Mouse (Mus musculus): ENCODE measurements around the gene Retreg3. TPM values are rescaled to one million over a fixed set of nuclear protein-coding genes. Genes with fewer than 3 reads are reported as not detected.
A peak's percentile ranks its signal among the peaks of the same experiment; 100 is the strongest.

Gene Retreg3
- polyA plus RNA-seq, 1 experiment from 2014 or later, result 19.7 TPM

DNA sequence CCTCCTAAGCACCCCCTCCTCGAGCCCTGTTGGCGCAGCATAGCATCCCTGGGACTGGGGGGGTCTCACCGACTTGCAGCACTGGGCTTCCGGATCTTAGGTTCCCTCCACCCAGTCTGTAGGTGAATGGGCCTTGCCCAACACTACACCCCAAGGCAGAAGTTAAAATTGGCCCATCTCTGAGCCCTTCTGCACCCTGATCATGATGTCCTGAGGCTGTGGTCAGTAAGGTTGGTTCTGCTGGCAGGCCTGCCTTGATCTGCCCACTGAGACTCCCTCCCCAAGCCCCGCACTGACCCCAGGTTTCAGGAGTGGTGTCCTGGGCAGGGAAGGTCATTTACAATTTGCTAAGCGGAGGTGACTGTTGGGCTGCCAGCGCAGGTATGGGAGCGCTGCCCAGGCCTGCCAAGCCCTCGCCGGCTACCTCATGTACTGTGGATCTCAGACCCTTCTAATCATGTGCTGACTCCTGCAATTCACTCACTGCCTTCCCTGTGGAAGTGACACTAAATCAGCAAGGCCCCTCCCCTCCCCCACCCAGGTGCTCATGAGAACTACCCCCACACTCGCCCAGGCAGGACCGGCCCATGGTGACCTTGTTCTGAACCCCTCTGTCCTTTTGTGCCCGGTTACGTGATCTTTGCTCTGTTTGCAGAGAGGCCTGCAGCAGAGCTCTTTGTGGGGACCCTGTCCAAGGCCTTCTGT lies 56.6 kb downstream of the Retreg3 start:
- no peaks in the 10 kb centered on the region for H3K9me3 ChIP-seq
- peak; percentile 36 for DNase-seq (ENCODE audit: low spot score)
- H3K4me3 ChIP-seq, result peak overlapping the region; percentile 16
- H3K27me3 ChIP-seq (replicated peaks; ENCODE audit: low read depth, poor library complexity, severe bottlenecking), result peaks cover 6% of the 10 kb centered on the region
- 76% methylated on average over 14 of the region's 14 CpGs for WGBS
- peaks cover 49% of the 10 kb centered on the region for H3K36me3 ChIP-seq (replicated peaks)
- peaks cover 51% of the 10 kb centered on the region for H3K4me1 ChIP-seq
- peak overlapping the region; percentile 77 for H3K27ac ChIP-seq (replicated peaks)

DNA sequence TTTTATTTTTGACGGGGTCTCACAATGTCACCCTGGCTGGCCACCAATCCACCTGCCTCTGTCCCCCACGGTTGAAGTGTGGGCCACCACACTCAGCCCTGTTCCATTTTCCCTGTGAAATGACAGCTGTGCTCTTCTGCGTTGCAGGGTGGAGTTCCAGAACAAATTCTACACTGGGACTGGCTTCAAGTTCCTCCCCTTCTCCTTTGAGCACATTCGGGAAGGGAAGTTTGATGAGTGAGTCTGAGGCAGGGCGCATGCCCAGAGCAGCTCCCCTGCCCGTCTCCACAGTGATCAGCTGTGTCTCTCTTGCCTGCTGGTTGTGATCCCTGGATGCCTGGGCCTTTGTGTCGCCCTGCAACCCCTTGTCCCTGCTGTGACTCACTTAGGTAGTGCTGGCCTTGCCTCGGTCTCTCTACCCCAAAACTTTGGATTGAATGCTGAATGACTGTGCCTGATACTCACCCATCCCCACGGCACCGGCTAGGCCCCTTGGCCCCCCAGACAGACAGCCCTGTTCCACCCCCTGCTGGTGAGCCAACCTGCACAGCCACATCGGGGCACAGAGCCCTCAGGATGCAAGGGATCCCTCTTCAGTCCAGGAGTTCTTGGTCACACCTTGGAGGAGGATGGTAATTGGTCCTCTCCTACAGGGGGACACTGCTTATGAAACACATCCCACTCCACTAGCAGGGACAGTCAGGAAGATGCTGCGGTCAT lies 57.4 kb downstream of the Retreg3 start:
- no peaks in the 10 kb centered on the region for H3K27me3 ChIP-seq (replicated peaks; ENCODE audit: low read depth, poor library complexity, severe bottlenecking)
- H3K4me3 ChIP-seq, result no peak overlapping the region
- 76% methylated on average over 12 of the region's 12 CpGs for WGBS
- peak overlapping the region; percentile 77; the same call in 1 of the 2 replicates for H3K27ac ChIP-seq (replicated peaks)
- peaks cover 51% of the 10 kb centered on the region for H3K4me1 ChIP-seq
- H3K9me3 ChIP-seq, result no peaks in the 10 kb centered on the region
- DNase-seq (ENCODE audit: low spot score), result no peak
- peaks cover 53% of the 10 kb centered on the region for H3K36me3 ChIP-seq (replicated peaks)

DNA sequence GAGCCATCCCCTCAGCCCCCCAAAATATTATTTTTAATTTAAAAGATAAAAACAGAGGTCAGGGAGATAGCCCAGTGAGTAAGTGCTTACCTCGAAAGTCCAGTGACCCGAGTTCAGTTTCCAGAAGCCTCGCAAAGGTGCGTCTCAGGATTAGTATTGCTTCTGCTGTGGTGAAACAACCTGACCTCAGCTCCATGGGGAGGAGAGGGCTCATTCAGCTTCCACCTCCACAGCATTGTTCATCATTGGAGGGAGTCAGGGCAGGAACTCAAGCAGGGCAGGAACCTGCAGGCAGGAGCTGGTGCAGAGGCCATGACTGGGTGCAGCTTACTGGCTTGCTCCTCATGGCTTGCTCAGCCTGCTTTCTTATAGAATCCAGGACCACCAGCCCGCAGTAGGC lies 58.6 kb downstream of the Retreg3 start:
- peaks cover 65% of the 10 kb centered on the region for H3K36me3 ChIP-seq (replicated peaks)
- H3K27ac ChIP-seq (replicated peaks), result no peak overlapping the region; the same call in 1 of the 2 replicates
- H3K9me3 ChIP-seq, result no peaks in the 10 kb centered on the region
- no peak overlapping the region for H3K4me3 ChIP-seq
- DNase-seq (ENCODE audit: low spot score), result no peak
- whole genome bisulfite sequencing, result 84% methylated on average over 5 of the region's 5 CpGs
- no peaks in the 10 kb centered on the region for H3K27me3 ChIP-seq (replicated peaks; ENCODE audit: low read depth, poor library complexity, severe bottlenecking)
- peaks cover 43% of the 10 kb centered on the region for H3K4me1 ChIP-seq

DNA sequence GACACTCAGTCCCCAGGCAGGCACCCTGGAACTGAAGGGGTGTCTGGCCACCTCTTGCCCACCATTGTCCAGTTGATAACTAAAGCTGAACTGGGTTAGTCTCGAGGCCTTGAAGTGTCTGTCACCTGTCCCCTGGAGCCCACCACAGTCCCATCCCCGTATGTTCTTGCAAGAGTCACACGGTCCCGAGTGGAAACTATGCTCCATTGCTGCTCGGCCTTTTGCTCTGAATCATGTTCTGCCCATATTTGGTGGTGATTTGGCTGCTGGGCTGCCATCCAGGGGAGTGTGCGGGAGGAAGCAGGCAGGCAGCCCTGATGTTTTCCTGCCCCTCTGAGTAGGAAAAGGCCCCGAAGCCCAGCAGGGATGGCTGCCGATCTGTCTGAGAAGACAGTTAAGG lies 59.6 kb downstream of the Retreg3 start:
- H3K27ac ChIP-seq (replicated peaks), result peak overlapping the region; percentile 51
- peaks cover 43% of the 10 kb centered on the region for H3K4me1 ChIP-seq
- H3K36me3 ChIP-seq (replicated peaks), result peaks cover 75% of the 10 kb centered on the region
- no peaks in the 10 kb centered on the region for H3K9me3 ChIP-seq
- H3K4me3 ChIP-seq, result 0 out of 2 replicates have a peak overlapping the region, but pooled peaks have one; percentile 3
- no peaks in the 10 kb centered on the region for H3K27me3 ChIP-seq (replicated peaks; ENCODE audit: low read depth, poor library complexity, severe bottlenecking)
- 78% methylated on average over 8 of the region's 8 CpGs for WGBS
- DNase-seq (ENCODE audit: low spot score), result no peak

DNA sequence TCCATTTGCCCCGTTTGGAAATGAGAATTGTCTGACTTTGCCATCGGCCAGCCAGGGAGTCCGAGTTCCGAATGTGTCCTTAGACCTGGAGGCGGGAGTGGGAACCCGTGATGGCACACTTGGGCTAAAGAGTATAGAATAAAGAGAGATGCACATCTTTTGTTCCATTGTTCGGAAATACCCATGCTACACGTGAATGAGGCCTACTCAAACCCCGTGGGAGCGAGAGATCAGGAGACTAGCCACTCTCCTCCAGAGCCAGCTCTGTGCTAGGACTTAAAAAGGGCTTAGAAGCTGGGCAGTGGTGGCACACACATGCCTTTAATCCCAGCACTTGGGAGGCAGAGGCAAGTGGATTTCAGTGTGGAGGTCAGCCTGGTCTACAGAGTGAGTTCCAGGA lies 60.2 kb downstream of the Retreg3 start:
- Histone ChIP-seq H3K4me3 (no peak overlapping the region), H3K4me1 (peaks cover 43% of the 10 kb centered on the region), H3K9me3 (no peaks in the 10 kb centered on the region), H3K27me3 (replicated peaks; ENCODE audit: low read depth, poor library complexity, severe bottlenecking) (no peaks in the 10 kb centered on the region), H3K36me3 (replicated peaks) (peaks cover 78% of the 10 kb centered on the region), H3K27ac (replicated peaks) (peak overlapping the region; percentile 51; the same call in 1 of the 2 replicates)
- no peak for DNase-seq (ENCODE audit: low spot score)
- 85% methylated on average over 10 of the region's 10 CpGs for whole genome bisulfite sequencing

DNA sequence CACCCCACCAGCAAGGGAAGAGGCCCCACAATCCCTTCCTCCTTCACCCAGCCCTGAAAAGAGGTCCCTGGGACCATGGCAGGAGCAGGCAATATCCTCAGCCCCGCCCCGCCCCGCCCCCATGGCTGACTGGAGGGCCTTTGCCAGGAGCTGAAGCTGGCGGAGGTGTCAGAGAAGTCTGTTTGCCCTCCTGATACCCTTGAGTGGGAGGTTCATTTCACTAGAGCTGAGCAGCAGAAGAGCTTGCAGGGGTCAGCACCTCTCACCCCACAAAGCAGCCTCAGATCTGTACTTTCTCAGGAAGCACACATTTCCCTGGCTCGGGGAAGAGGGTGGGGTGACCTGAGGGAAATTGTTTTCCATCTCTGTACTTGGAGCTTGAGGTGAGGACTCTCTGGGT lies 61.0 kb downstream of the Retreg3 start:
- no peak overlapping the region for H3K27ac ChIP-seq (replicated peaks)
- peaks cover 85% of the 10 kb centered on the region for H3K36me3 ChIP-seq (replicated peaks)
- H3K4me3 ChIP-seq, result no peak overlapping the region
- DNase-seq (ENCODE audit: low spot score), result no peak
- peaks cover 36% of the 10 kb centered on the region for H3K4me1 ChIP-seq
- H3K27me3 ChIP-seq (replicated peaks; ENCODE audit: low read depth, poor library complexity, severe bottlenecking), result no peaks in the 10 kb centered on the region
- 74% methylated on average over 5 of the region's 5 CpGs for WGBS
- H3K9me3 ChIP-seq, result no peaks in the 10 kb centered on the region

DNA sequence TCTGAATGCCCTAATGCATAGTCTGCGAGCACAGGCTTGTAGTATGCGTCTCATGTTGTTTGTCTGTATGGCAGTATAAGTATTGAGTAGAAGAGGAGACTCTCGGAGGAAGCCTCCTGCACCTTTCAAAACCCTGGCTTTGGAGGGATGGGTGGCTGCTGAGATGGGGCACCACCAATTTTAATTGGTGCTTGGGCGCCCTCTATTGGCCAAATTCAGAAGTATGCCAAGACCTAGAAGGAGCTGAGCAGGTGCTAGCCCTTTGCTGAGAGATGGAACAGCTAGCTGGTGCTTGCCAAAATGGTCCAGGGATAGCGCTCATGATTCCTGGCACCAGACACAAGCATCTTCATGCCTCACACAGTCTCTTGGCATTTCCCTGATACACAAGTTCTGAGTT lies 61.8 kb downstream of the Retreg3 start:
- H3K4me3 ChIP-seq, result no peak overlapping the region
- no peak overlapping the region for H3K27ac ChIP-seq (replicated peaks)
- H3K36me3 ChIP-seq (replicated peaks), result peaks cover 86% of the 10 kb centered on the region
- peaks cover 27% of the 10 kb centered on the region for H3K4me1 ChIP-seq
- peak; percentile 79 for DNase-seq (ENCODE audit: low spot score)
- 28% methylated on average over 5 of the region's 5 CpGs for WGBS
- H3K9me3 ChIP-seq, result no peaks in the 10 kb centered on the region
- no peaks in the 10 kb centered on the region for H3K27me3 ChIP-seq (replicated peaks; ENCODE audit: low read depth, poor library complexity, severe bottlenecking)

DNA sequence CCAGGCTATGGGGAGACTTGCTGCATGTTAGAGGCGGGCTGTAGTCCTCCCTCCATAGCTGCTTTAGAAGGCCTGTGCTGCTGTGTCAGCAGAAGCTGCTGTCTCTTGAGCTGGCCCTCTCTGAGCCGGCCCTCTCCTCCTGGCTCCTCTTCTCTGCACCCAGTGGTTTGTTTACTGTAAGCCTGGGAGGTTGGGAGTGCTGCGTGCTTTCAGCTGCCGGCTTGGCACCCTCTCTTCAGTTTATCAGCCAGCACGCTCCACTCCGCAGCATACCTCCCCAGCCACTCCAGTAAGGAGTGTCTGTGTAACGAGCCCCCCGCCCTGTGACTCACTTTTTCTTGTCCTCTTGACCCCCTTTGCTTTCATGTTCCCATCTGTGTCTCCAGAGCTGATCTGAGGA lies 62.8 kb downstream of the Retreg3 start:
- Histone ChIP-seq H3K27ac (replicated peaks) (no peak overlapping the region; the same call in 1 of the 2 replicates), H3K9me3 (no peaks in the 10 kb centered on the region), H3K4me1 (peaks cover 18% of the 10 kb centered on the region), H3K27me3 (replicated peaks; ENCODE audit: low read depth, poor library complexity, severe bottlenecking) (no peaks in the 10 kb centered on the region), H3K36me3 (replicated peaks) (peaks cover 82% of the 10 kb centered on the region), H3K4me3 (no peak overlapping the region)
- WGBS, result 57% methylated on average over 8 of the region's 8 CpGs
- no peak for DNase-seq (ENCODE audit: low spot score)

DNA sequence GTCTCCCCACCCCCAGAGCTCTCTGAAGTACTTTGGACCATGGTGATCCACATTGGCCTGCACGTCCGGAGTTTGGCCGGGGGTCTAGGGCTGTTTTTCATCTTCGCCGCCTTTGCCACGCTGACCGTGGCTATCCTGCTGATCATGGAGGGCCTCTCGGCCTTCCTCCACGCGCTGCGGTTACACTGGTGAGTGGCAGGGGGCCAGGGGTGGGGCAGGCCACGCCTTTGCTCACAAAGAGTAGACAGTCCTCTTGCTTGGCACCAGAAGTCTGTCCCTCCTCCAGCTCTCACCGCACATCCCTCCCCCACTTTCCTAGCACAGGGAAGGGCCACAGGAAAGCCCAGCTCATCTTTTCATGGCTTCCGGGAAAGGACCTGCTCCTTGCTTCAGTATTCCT lies 64.3 kb downstream of the Retreg3 start:
- Histone ChIP-seq H3K9me3 (no peaks in the 10 kb centered on the region), H3K36me3 (replicated peaks) (peaks cover 85% of the 10 kb centered on the region), H3K4me1 (peaks cover 14% of the 10 kb centered on the region), H3K4me3 (no peak overlapping the region), H3K27me3 (replicated peaks; ENCODE audit: low read depth, poor library complexity, severe bottlenecking) (no peaks in the 10 kb centered on the region), H3K27ac (replicated peaks) (no peak overlapping the region)
- no peak for DNase-seq (ENCODE audit: low spot score)
- WGBS, result 89% methylated on average over 14 of the region's 14 CpGs

DNA sequence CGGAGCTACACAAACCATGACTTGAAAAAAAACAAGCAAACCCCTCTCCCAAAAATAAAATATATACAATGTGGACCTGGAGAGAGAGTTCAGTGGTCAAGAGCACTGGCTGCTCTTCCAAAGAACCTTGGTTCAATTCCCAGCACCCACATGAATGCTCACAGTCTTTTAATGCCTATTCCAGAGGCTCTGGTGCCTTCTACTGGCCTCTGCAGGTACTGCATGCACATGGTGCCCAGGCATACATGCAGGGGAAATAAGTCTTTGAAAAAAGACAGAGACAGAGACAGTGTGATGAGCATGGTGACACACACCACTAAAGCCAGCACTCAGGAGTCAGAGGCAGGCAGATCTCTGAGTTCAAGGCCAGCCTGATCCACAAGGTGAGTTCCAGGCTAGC lies 65.7 kb downstream of the Retreg3 start:
- Histone ChIP-seq H3K27me3 (replicated peaks; ENCODE audit: low read depth, poor library complexity, severe bottlenecking) (no peaks in the 10 kb centered on the region), H3K4me3 (no peak overlapping the region), H3K4me1 (peaks cover 6% of the 10 kb centered on the region), H3K9me3 (no peaks in the 10 kb centered on the region), H3K27ac (replicated peaks) (no peak overlapping the region), H3K36me3 (replicated peaks) (peaks cover 84% of the 10 kb centered on the region)
- DNase-seq (ENCODE audit: low spot score), result no peak
- 91% methylated on average over 1 of the region's 1 CpGs for WGBS

DNA sequence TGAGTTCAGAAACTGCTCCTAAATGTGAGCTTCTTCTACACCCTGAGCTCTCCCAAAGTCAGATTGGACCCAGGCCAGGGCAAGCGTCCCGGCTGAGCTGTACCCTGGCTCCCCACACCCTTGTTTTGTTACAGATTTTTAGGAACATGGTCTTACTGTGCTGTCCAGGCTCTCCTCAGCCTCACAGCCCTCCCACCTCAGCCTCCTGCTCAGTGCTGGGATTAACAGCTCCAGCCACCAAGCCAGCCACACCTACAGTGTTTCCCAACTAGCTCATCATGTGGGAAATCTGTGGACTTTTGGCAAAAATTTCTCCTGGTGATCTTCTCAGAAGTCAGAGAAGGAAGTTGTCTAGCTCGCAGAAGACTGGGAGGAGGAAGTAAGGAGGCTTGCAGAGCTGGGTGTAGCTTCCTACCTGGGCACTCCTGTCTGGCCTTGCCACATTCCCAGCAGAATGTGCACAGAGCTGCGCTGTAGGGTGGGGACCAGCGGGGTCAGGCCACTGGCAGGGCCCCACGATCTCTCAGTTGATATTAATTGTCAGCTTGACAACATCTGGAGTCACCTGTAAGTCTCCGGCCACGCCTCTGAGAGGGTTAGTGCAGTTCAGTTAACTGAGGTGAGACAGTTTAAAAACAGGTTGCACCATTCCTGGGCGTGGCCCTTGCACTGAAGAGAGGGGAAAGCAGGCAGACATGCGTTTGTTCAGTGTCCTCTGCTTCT lies 66.8 kb downstream of the Retreg3 start:
- H3K27me3 ChIP-seq (replicated peaks; ENCODE audit: low read depth, poor library complexity, severe bottlenecking), result no peaks in the 10 kb centered on the region

DNA sequence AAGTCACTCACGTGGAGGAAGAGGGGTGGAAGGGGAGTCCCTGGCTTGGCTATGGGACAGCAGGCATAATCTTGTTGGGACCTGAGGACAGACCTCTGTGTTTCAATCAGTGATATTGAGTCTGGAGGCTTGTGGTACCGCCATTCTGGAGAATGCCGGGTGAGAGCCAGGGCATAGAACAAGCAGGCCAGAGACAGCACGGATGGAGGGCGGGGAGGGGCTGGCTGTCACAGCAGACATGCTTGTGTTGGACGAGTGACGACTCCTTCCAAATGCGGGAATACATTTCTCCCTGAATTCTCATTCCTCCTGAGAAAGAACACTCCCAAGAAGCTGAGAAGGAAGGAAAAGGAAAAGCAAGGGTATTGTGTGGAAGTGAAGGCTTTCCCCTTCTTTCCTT lies 68.1 kb downstream of the Retreg3 start:
- no peaks in the 10 kb centered on the region for H3K27me3 ChIP-seq (replicated peaks; ENCODE audit: low read depth, poor library complexity, severe bottlenecking)
- no peaks in the 10 kb centered on the region for H3K9me3 ChIP-seq
- peaks cover 91% of the 10 kb centered on the region for H3K36me3 ChIP-seq (replicated peaks)
- 88% methylated on average over 8 of the region's 8 CpGs for WGBS
- H3K4me1 ChIP-seq, result no peaks in the 10 kb centered on the region
- DNase-seq (ENCODE audit: low spot score), result no peak
- no peak overlapping the region for H3K27ac ChIP-seq (replicated peaks)
- no peak overlapping the region for H3K4me3 ChIP-seq

More for the DNA sequence above, 66.8 kb downstream of the Retreg3 start:
- DNase-seq (ENCODE audit: low spot score), result no peak
- H3K27ac ChIP-seq (replicated peaks), result no peak overlapping the region
- H3K9me3 ChIP-seq, result no peaks in the 10 kb centered on the region
- peaks cover 89% of the 10 kb centered on the region for H3K36me3 ChIP-seq (replicated peaks)
- H3K4me1 ChIP-seq, result no peaks in the 10 kb centered on the region
- H3K4me3 ChIP-seq, result no peak overlapping the region
- 92% methylated on average over 10 of the region's 10 CpGs for whole genome bisulfite sequencing
